Mouse (Mus musculus) midbrain, embryonic 10.5 days (tissue): ENCODE data around the gene Mapk13. TPM values are rescaled to one million over a fixed set of nuclear protein-coding genes. Genes with fewer than 3 reads are reported as not detected.
A peak's percentile ranks its signal among the peaks of the same experiment; 100 is the strongest.
"Not testable (repeated sequence)": the region's sequence is repeated elsewhere in the genome, so short reads cannot be mapped to it uniquely, and the experiment has no call there.

Source experiments
- DNase-seq: peaks from one replicate; pipeline ENCODE4 v3.0.0-alpha.2; 2017; ENCODE audit warnings: low spot score
- H3K27ac ChIP-seq: fragments of 300-500 bp; sonication (generic); replicated peaks from 2 replicates; pipeline ENCODE4 v1.5.1; 2016; ENCODE audit warnings: mild to moderate bottlenecking
- H3K27me3 ChIP-seq: fragments of 300-500 bp; sonication (generic); 2 replicates; pipeline ENCODE4 v1.6.1; 2016; ENCODE audit warnings: low read depth, mild to moderate bottlenecking; ENCODE audit not compliant: poor library complexity, severe bottlenecking
- H3K36me3 ChIP-seq: fragments of 300-500 bp; sonication (generic); 2 replicates; pipeline ENCODE4 v1.6.1; 2016; ENCODE audit warnings: mild to moderate bottlenecking, moderate library complexity
- H3K4me1 ChIP-seq: fragments of 300-500 bp; sonication (generic); 2 replicates; pipeline ENCODE4 v1.6.1; 2016
- H3K4me3 ChIP-seq: fragments of 300-500 bp; sonication (generic); 2 replicates; pipeline ENCODE4 v1.5.1; 2016; ENCODE audit warnings: mild to moderate bottlenecking, moderate library complexity
- H3K9me3 ChIP-seq: fragments of 300-500 bp; sonication (generic); replicated peaks from 2 replicates; pipeline ENCODE4 v1.6.1; 2016; ENCODE audit warnings: mild to moderate bottlenecking
- WGBS: fragments of 180-500 bp; shearing (Covaris S2); methylation state at CpG from one replicate; pipeline ENCODE4 v1.1.7; 2016; 5-methylcytosine and 5-hydroxymethylcytosine counted together
- polyA plus RNA-seq: library from polyadenylated mRNA; unstranded; fragments of >200 nt; fragmentation: Nextera tagmentation; extraction: Ambion mirVana; gene quantifications from 2 replicates; pipeline ENCODE4 v1.2.1, GENCODE M21; 2016

Gene Mapk13
- polyA plus RNA-seq, 1 experiment from 2014 or later = 4.0 TPM

DNA sequence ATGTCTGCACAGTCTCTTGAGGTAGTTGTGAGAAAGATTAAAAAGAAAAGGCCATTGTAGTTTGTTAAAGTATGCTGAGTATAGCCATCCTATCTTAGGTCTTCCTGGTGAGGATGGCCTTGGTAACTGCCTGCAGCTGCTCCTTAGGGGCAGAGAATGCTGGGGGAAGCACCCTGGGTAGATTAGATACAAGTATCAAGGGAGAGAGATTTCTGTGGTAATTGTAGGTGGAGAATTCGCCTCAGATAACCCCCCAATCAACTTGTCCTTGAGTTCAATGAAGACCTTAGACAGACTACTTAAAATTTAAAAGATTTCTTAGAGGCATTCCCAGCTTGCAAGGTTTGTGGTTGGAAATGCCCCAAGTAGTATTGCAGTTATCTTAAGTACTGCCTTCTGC lies 34.2 kb downstream of the Mapk13 start:
- H3K36me3 ChIP-seq = peaks cover 43% of the 10 kb centered on the region
- H3K4me1 ChIP-seq = peaks cover 34% of the 10 kb centered on the region
- H3K4me3 ChIP-seq = 0 out of 2 replicates have a peak overlapping the region, but pooled peaks have one; percentile 7
- H3K9me3 ChIP-seq = no peaks in the 10 kb centered on the region
- DNase-seq = no peak
- WGBS = 78% methylated on average over 1 of the region's 1 CpGs
- H3K27me3 ChIP-seq = no peaks in the 10 kb centered on the region
- H3K27ac ChIP-seq = 0 out of 2 replicates have a peak overlapping the region, but pooled peaks have one; percentile 13

DNA sequence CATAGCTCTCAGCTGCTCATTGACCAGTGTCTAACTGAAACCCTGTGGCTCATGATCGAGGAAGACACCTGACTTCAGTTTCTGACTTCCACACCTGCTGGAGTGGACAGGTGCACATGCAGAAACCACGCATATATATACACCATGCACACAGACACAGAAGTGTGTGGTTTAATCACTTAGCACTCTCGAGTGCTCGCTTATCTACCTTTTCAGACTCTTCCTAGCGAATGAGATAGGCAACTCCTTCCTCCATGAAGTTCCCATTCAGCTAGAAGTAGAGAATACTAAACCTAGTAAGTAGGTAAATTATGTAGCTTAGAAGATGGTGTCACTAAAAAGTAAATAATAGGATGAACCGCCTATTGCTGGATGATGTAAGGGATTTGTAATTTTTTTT lies 35.9 kb downstream of the Mapk13 start:
- no peak for DNase-seq
- Histone ChIP-seq H3K27me3 (no peaks in the 10 kb centered on the region), H3K9me3 (no peaks in the 10 kb centered on the region), H3K36me3 (peaks cover 60% of the 10 kb centered on the region), H3K27ac (no peak overlapping the region), H3K4me1 (peaks cover 23% of the 10 kb centered on the region), H3K4me3 (no peak overlapping the region)
- 92% methylated on average over 6 of the region's 6 CpGs for WGBS

DNA sequence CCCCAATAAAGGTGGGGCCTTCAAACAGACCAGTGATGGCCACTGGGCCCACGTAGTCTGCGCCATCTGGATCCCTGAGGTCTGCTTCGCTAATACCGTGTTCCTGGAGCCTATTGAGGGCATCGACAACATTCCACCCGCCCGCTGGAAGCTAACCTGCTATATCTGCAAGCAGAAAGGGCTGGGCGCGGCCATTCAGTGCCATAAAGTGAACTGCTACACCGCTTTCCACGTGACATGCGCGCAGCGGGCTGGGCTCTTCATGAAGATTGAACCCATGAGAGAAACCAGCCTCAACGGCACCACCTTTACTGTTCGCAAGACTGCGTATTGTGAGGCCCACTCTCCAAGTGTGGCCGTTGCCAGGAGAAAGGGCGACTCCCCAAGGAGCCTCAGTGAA lies 37.7 kb downstream of the Mapk13 start:
- no peak overlapping the region for H3K27ac ChIP-seq
- WGBS = 98% methylated on average over 19 of the region's 19 CpGs
- H3K36me3 ChIP-seq = peaks cover 78% of the 10 kb centered on the region
- no peaks in the 10 kb centered on the region for H3K27me3 ChIP-seq
- H3K4me3 ChIP-seq = no peak overlapping the region
- no peak for DNase-seq
- no peaks in the 10 kb centered on the region for H3K9me3 ChIP-seq
- H3K4me1 ChIP-seq = peaks cover 14% of the 10 kb centered on the region

DNA sequence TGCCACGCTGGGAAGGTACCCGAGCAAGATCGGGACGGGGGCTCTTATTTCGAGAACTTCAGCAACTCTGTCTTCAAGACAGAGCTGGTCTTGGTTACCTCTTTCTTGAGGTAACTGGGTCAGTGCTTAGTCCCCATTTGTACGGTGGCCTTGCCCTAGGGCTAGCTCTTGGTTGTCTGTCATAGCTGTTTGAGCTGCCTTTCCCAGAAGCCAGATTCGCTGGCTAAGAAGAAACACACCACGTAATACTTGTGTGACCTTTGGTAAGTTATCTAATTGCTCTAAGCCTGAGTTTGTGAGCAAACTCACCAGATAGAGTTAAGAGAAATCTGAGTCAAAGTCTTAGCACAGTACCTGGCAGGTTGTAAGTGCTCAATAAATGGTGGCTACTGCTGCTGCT lies 39.6 kb downstream of the Mapk13 start:
- H3K27ac ChIP-seq = no peak overlapping the region
- peaks cover 97% of the 10 kb centered on the region for H3K36me3 ChIP-seq
- H3K4me1 ChIP-seq = no peaks in the 10 kb centered on the region
- WGBS = 93% methylated on average over 8 of the region's 8 CpGs
- no peak for DNase-seq
- no peaks in the 10 kb centered on the region for H3K27me3 ChIP-seq
- no peak overlapping the region for H3K4me3 ChIP-seq
- H3K9me3 ChIP-seq = no peaks in the 10 kb centered on the region

DNA sequence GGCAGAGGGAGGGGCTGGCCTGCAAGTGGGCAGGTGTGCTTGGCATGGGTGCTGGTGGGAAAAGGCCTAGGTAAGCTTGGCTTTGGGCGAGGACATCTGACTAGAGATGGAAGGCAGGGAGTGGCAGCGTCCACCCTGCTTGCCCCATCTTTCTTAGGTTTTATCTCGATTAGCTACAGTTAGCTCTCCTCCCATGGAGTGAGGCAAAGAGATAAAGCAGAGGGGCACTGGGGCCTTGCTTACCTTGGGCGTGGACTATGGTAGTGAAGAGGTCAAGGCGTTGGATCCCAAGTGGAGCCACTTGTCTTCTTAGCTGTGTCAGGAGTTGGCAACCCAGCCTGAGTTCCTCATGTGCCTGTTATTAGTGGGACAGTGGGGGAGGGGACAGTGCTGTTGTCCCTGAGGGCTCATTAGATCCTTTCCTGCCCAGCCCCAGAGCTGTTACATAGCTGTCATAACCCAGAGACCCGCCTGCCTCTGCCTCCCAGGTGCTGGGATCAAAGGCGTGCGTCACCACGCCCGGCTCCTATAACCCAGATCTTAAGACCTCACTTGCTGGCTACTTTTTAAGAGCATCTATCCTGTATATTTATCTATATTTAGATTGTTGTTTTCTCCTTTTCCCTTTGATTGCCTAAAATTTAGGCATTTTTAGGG lies 40.2 kb downstream of the Mapk13 start:
- peaks cover 99% of the 10 kb centered on the region for H3K36me3 ChIP-seq

DNA sequence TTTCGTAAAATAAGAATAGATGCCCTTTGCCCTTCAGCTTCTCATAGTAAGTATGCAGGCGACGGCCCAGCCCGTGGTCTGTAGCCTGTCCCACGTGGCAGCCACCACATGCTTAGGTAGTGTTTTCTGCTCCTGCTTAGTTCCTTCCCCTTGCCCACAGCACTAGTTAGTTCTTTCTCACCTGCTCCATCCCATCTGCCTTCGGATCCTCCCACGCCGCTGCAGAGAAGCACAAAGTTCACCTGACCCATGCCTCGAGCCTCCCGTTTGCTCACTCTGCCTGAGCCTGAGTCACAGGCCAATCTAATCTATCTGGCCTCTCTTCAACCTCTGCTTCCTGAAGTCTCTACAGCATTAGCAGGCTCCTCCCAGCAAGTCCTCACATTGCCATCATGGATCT lies 43.2 kb downstream of the Mapk13 start:
- no peak for DNase-seq
- WGBS = 93% methylated on average over 10 of the region's 10 CpGs
- Histone ChIP-seq H3K27ac (no peak overlapping the region), H3K4me1 (no peaks in the 10 kb centered on the region), H3K27me3 (no peaks in the 10 kb centered on the region), H3K36me3 (peaks cover 100% of the 10 kb centered on the region), H3K9me3 (no peaks in the 10 kb centered on the region), H3K4me3 (no peak overlapping the region)

More for the DNA sequence above, 40.2 kb downstream of the Mapk13 start:
- whole genome bisulfite sequencing = 95% methylated on average over 10 of the region's 10 CpGs
- Histone ChIP-seq H3K4me1 (no peaks in the 10 kb centered on the region), H3K4me3 (no peak overlapping the region), H3K9me3 (no peaks in the 10 kb centered on the region), H3K27me3 (no peaks in the 10 kb centered on the region), H3K27ac (no peak overlapping the region)
- no peak for DNase-seq

DNA sequence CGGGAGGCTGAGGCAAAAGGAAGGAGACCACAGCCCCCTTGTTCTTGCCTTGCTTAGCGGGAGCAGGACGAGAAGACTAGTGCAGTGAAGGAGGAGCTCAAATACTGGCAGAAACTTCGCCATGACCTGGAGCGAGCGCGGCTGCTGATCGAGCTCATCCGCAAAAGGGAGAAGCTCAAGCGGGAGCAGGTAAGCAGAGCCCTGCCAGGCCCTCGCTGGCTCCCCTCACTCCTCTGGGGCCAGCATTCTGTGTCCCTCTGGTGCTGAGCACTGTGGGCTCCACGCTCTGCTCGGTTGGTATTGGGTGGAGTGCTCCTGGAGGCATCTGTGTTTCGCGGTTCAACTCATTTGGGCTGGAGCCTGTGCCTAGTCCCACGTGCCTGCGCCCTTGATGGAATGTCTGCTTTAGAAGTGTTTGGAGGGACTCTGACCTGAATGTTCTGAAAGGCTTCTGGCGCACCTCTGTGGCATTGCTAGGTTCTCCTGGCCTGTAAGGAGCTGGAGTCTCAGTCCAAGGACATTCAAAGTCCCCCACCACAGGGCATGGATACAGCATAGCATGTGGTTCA lies 45.5 kb downstream of the Mapk13 start:
- WGBS = 92% methylated on average over 18 of the region's 18 CpGs
- no peaks in the 10 kb centered on the region for H3K9me3 ChIP-seq
- no peaks in the 10 kb centered on the region for H3K4me1 ChIP-seq
- H3K36me3 ChIP-seq = peaks cover 100% of the 10 kb centered on the region
- H3K27me3 ChIP-seq = no peaks in the 10 kb centered on the region
- DNase-seq = no peak
- H3K4me3 ChIP-seq = no peak overlapping the region
- no peak overlapping the region for H3K27ac ChIP-seq

DNA sequence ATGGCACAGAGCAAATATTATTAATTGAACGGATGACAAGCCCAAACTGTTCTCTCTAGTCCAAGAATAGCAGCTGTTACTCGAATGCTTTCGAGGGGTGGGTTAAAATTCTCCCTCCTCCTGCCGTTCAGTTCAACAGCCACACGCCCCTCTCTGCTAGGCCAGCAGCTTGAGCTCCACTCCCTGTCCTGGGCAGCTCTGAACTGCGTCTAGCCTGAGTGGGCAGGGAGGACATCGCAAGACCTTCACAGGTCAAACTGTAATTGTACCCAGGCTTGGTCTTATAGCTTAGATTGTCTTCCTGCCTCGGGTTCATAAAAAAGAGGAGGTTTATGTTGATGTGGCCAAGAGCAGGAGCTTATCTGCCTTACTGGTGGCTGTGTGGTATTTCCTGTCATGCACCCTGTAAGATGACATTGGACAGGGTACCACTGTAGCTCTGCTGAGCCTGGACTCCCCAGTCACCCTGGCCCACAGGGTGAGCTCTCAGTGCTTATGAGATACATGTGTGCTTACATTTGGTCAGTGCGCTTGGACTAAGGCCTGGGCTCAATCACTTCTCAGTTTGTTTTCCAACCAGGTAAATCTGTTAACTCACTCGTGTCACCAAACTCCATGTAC lies 46.4 kb downstream of the Mapk13 start:
- no peak overlapping the region for H3K27ac ChIP-seq
- WGBS = 88% methylated on average over 10 of the region's 10 CpGs
- H3K36me3 ChIP-seq = peaks cover 100% of the 10 kb centered on the region
- no peak overlapping the region for H3K4me3 ChIP-seq
- no peaks in the 10 kb centered on the region for H3K9me3 ChIP-seq
- no peak for DNase-seq
- no peaks in the 10 kb centered on the region for H3K27me3 ChIP-seq
- H3K4me1 ChIP-seq = no peaks in the 10 kb centered on the region

DNA sequence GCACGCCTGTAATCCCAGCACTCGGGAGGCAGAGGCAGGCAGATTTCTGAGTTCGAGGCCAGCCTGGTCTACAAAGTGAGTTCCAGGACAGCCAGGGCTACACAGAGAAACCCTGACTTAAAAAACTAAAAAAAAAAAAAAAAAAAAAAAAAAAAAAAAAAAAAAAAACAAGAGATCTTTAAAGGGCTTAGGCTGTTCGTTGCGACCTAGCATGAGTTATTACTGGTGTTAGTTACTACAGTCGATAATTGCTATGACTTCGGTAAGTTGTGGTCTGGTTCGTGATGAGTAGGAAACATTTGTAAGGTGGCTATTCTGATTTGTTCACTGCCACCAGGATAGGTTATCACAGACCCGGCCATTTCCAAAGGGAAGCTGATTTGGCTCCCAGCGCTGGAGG lies 47.2 kb downstream of the Mapk13 start:
- not testable (repeated sequence) for H3K27ac ChIP-seq, H3K4me1 ChIP-seq, H3K9me3 ChIP-seq, H3K4me3 ChIP-seq, DNase-seq, H3K27me3 ChIP-seq
- peaks cover 100% of the 10 kb centered on the region for H3K36me3 ChIP-seq
- WGBS = 96% methylated on average over 10 of the region's 10 CpGs

DNA sequence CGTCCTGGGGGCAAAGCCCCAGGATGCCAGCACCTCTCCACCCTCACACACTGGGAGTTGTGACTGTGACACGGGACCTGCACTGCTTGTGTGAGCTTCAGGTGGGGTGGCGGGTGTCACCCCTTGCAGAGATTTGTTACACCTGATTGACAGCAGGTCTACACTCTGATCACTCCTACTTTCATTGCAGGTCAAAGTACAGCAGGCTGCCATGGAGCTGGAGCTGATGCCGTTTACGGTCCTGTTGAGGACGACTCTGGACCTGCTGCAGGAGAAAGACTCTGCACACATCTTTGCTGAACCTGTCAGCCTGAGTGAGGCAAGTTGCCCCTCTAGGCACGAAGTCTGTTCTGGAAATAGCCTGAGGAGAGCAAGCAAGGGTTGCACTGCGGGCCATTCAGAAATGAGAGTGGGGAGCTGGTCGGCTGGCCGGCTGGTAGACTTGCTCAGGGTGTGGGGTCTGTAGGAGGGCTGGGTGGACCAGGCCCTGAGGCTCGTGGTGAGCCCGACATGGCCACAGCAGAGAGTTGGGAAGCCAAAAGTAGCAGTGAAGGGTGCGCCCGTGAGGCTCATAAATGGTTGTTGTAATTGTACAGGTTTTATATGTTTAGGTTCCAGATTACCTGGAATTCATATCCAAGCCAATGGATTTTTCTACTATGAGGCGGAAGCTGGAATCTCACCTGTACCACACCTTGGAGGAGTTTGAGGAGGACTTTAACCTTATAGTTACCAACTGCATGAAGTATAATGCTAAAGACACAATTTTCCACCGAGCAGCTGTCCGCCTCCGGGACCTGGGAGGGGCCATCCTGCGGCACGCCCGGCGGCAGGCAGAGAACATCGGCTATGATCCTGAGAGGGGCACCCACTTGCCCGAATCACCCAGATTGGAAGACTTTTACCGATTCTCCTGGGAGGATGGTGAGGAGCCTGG lies 48.0 kb downstream of the Mapk13 start:
- no peaks in the 10 kb centered on the region for H3K27me3 ChIP-seq
- H3K27ac ChIP-seq = no peak overlapping the region
- H3K9me3 ChIP-seq = no peaks in the 10 kb centered on the region
- no peak overlapping the region for H3K4me3 ChIP-seq
- WGBS = 97% methylated on average over 25 of the region's 25 CpGs
- H3K36me3 ChIP-seq = peaks cover 100% of the 10 kb centered on the region
- no peaks in the 10 kb centered on the region for H3K4me1 ChIP-seq
- DNase-seq = no peak

DNA sequence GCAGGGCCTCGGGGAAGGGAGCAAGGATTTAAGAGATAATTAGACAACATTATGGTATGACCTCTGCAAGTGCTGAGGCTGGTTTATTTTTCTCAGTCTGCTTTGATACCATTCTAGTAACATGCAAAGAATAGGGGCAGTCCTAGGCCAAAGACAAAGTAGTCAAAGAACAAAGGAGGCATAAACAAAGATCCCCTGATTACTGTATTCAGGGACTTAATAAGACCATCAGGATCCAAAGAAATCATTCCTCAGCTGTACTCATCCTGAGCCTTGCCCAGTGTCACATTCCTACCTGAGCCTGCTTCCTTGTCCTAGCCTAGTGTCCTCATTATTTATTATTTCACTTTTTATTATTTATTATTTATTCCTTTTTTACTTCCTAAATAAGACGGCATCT lies 51.1 kb downstream of the Mapk13 start:
- H3K4me3 ChIP-seq = no peak overlapping the region
- 90% methylated on average over 2 of the region's 2 CpGs for WGBS
- no peaks in the 10 kb centered on the region for H3K27me3 ChIP-seq
- peaks cover 100% of the 10 kb centered on the region for H3K36me3 ChIP-seq
- no peaks in the 10 kb centered on the region for H3K4me1 ChIP-seq
- DNase-seq = no peak
- H3K9me3 ChIP-seq = no peaks in the 10 kb centered on the region
- no peak overlapping the region for H3K27ac ChIP-seq

DNA sequence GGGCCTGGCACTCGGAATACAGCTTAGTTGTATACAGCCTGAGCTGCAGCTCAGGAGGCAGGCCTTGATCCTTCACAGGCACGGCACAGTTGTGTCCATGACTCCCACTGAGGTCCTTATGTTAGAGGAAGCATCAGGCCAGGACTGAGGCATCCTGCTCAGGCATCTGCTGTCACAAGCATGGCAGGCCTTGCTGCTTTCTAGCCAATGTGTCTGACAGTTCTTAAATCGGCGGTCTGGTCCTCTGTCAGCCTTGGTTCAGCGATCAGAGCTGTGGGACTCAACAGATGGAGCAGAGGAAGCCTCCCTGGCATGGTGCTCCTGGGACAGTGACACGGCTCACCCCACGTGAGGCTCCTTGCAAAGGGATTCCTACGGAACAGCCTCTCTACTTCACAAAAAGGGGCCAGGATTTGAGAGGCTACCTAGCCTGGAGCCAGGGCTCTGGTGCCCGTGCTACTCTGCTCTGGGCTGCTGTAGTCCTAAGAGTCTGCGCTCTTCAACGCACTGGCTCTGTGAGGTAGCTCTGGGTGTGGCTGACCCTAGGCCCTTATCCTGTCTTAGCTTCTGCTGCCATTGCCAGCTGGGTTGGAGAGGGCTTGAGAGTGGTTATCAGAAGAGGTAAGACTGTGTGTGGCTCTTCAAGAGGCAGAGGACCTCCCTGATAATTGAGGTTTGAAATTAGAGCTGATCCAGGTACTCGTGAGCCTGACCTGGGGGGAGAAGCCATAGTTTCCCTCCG lies 54.1 kb downstream of the Mapk13 start:
- H3K36me3 ChIP-seq = peaks cover 100% of the 10 kb centered on the region

More for the DNA sequence above, 54.1 kb downstream of the Mapk13 start:
- Histone ChIP-seq H3K4me1 (no peaks in the 10 kb centered on the region), H3K4me3 (no peak overlapping the region), H3K27me3 (no peaks in the 10 kb centered on the region), H3K27ac (peak overlapping the region; percentile 39), H3K9me3 (no peaks in the 10 kb centered on the region)
- WGBS = 95% methylated on average over 13 of the region's 13 CpGs
- no peak for DNase-seq
